Comparison of ENCODE assay signal across 8 mouse cellular contexts in the genomic region with DNA sequence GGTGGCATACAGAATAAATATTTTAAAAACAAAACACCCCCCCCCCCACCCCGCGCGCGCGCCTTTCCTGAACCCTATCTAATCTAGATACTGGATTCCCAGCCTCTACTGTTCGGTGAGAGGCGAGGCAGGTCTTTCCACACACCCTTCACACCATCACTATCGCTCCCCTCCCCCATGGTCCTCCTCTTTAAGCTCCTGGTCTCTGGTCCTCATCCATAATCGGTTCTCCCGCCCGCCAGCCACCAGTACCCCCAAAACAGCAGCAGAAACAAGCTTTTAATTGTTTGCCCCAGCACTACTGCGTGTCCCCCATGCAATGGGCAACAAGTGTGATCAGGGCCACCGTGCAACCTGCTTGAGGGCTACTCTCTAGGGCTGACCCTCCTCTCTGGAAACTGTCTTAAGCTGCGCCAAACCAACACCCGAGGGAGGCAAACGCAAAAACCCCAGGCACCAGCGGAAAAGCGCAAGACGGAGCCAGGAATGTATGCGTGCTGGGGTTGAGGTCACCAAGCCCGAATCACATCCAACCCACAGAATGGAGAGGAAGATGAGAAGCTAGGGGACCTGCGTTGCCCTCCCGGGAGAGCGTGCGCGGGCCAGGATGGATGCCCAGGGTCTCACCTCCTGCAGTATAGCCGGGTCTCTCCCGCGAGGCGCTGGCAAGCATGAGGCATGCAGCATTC. TPM values are rescaled to one million over a fixed set of nuclear protein-coding genes. Genes with fewer than 3 reads are reported as not detected.
DNase-seq lines count a peak whose midpoint lies in the region; ATAC-seq and TF ChIP-seq lines count a peak whose summit lies in the region.
"Had no signal": no experiment of that assay in that cellular context is flagged by ENCODE, and none has a peak within 500 bp of the region (broad histone marks: within the 10 kb centered on the region; RNA-seq: fewer than 3 reads in every experiment).

No protein-coding gene starts in this region.

- no peak for TF ChIP-seq POLR2A in lung, adult 2 months (IDR thresholded peaks at IDR 0.05; ENCODE audit: borderline replicate concordance, extremely low read depth, low read depth, low read length)

- H3K4me3 ChIP-seq in lung, adult 2 months (replicated peaks; ENCODE audit: extremely low read depth, low read depth, low read length): peak overlapping the region; percentile 29
- peak overlapping the region; percentile 75 for H3K4me3 ChIP-seq in forebrain, embryonic 10.5 days
- peak overlapping the region; percentile 63 for H3K4me3 ChIP-seq in hindbrain, postnatal 0 days (ENCODE audit: low read length)
- peak overlapping the region; percentile 53 for H3K4me3 ChIP-seq in lung, postnatal 0 days (ENCODE audit: low read depth, low read length)

- peak overlapping the region; percentile 89 for H3K27ac ChIP-seq in forebrain, embryonic 10.5 days
- no peak overlapping the region for H3K27ac ChIP-seq in hindbrain, postnatal 0 days
- H3K27ac ChIP-seq in lung, postnatal 0 days (ENCODE audit: low read length): no peak overlapping the region
- H3K27ac ChIP-seq: liver, embryonic 14.5 days had no signal

- H3K36me3 ChIP-seq in forebrain, embryonic 10.5 days (replicated peaks): no peaks in the 10 kb centered on the region
- H3K36me3 ChIP-seq in hindbrain, postnatal 0 days (ENCODE audit: insufficient read depth, low read length): no peaks in the 10 kb centered on the region
- H3K36me3 ChIP-seq in lung, postnatal 0 days (ENCODE audit: insufficient read depth, low read length): no peaks in the 10 kb centered on the region

- H3K4me2 ChIP-seq in hindbrain, postnatal 0 days (ENCODE audit: low read depth, low read length): peak overlapping the region; percentile 82
- peak overlapping the region; percentile 86 for H3K4me2 ChIP-seq in lung, postnatal 0 days (replicated peaks; ENCODE audit: low read depth, low read length)

- DNase-seq in lung, adult 2 months: peak; percentile 33
- DNase-seq in lung, postnatal 25 days (ENCODE audit: low spot score): no peak
- DNase-seq in forebrain, embryonic 10.5 days (ENCODE audit: extremely low spot score, low spot score): peak; percentile 42
- peak; percentile 40 for DNase-seq in hindbrain, postnatal 0 days (ENCODE audit: low spot score)
- DNase-seq in lung, postnatal 0 days (ENCODE audit: low spot score): no peak
- DNase-seq in right cerebral cortex, postnatal 4 days: peak; percentile 45

- peaks cover 50% of the 10 kb centered on the region for H3K27me3 ChIP-seq in forebrain, embryonic 10.5 days (ENCODE audit: poor library complexity, severe bottlenecking)
- no peaks in the 10 kb centered on the region for H3K27me3 ChIP-seq in hindbrain, postnatal 0 days (ENCODE audit: insufficient read depth, low read length)
- H3K27me3 ChIP-seq in lung, postnatal 0 days (replicated peaks; ENCODE audit: insufficient read depth, low read length): 0 out of 2 replicates have a peak, but pooled peaks cover 8% of the 10 kb centered on the region

- TF ChIP-seq EP300 in lung, postnatal 0 days (IDR thresholded peaks at IDR 0.05): no peak

- no peaks in the 10 kb centered on the region for H3K4me1 ChIP-seq in lung, adult 2 months (ENCODE audit: control insufficient read depth, insufficient read depth, low read length)
- peaks cover 27% of the 10 kb centered on the region for H3K4me1 ChIP-seq in forebrain, embryonic 10.5 days
- H3K4me1 ChIP-seq in hindbrain, postnatal 0 days (ENCODE audit: insufficient read depth, low read length): peaks cover 11% of the 10 kb centered on the region; the same call in 1 of the 2 replicates
- H3K4me1 ChIP-seq in lung, postnatal 0 days (ENCODE audit: insufficient read depth, low read depth, low read length): no peaks in the 10 kb centered on the region

- no peak for TF ChIP-seq CTCF in lung, adult 2 months (IDR thresholded peaks at IDR 0.05; ENCODE audit: insufficient read depth, low read length)
- TF ChIP-seq CTCF in hindbrain, postnatal 0 days (IDR thresholded peaks at IDR 0.05; ENCODE audit: low read depth): no peak
- TF ChIP-seq CTCF in lung, postnatal 0 days (IDR thresholded peaks at IDR 0.05): no peak

- 6% methylated on average over 30 of the region's 30 CpGs for WGBS in lung, adult 2 months
- WGBS in forebrain, embryonic 10.5 days: 3% methylated on average over 30 of the region's 30 CpGs
- WGBS in hindbrain, postnatal 0 days: 2% methylated on average over 29 of the region's 30 CpGs
- under 1% methylated on average over 27 of the region's 30 CpGs for WGBS in lung, postnatal 0 days

- 0 out of 2 replicates have a peak, but pooled peaks have one; percentile 55 for ATAC-seq in hindbrain, postnatal 0 days
- ATAC-seq in lung, postnatal 0 days: no peak
- ATAC-seq in megakaryocyte-erythroid progenitor cell, adult 5-6 weeks (replicated peaks; ENCODE audit: low FRiP score, low TSS enrichment, poor library complexity, severe bottlenecking): no peak

- peak overlapping the region; percentile 79 for H3K9ac ChIP-seq in hindbrain, postnatal 0 days (replicated peaks; ENCODE audit: low read length)
- no peak overlapping the region for H3K9ac ChIP-seq in lung, postnatal 0 days (replicated peaks; ENCODE audit: low read depth)
- H3K9ac ChIP-seq: liver, embryonic 14.5 days had no signal

- no peaks in the 10 kb centered on the region for H3K9me3 ChIP-seq in forebrain, embryonic 10.5 days
- no peaks in the 10 kb centered on the region for H3K9me3 ChIP-seq in hindbrain, postnatal 0 days (ENCODE audit: low read length)
- H3K9me3 ChIP-seq in lung, postnatal 0 days (ENCODE audit: low read length): no peaks in the 10 kb centered on the region

RNA-seq across cellular contexts. Expression of gene Kcnk2, which starts 59.5 kb away (rescaled TPM):
- polyA plus RNA-seq in lung, adult 2 months (2012; rRNA removed): 15.0 and 19.0 TPM in 2 replicates
- polyA plus RNA-seq in forebrain, embryonic 10.5 days (2016; fragmentation: Nextera tagmentation; extraction: Ambion mirVana): 3.1 and 3.7 TPM in 2 replicates
- total RNA-seq in hindbrain, postnatal 0 days (2014; rRNA removed): 16.2 and 17.1 TPM in 2 replicates
- polyA plus RNA-seq in hindbrain, postnatal 0 days (2015; fragmentation: Nextera tagmentation; extraction: Ambion mirVana): 13.2 and 13.5 TPM in 2 replicates
- 4.6 and 5.3 TPM in 2 replicates for polyA plus RNA-seq in lung, postnatal 0 days (2015; fragmentation: Nextera tagmentation; extraction: Ambion mirVana)
- not detected in 2 replicates for total RNA-seq in megakaryocyte-erythroid progenitor cell, adult 5-6 weeks (2014; fragmentation: Nextera tagmentation)
- not detected in 2 replicates for total RNA-seq in megakaryocyte-erythroid progenitor cell, adult 5-6 weeks (2017)

Comparison
In these comparisons a context has a peak if more than half of its experiments do, and no peak if none do; other contexts are left out.
1. DNase-seq: peak in lung, adult 2 months (single experiment), forebrain, embryonic 10.5 days (single experiment), hindbrain, postnatal 0 days (single experiment) and right cerebral cortex, postnatal 4 days (single experiment); none in lung, postnatal 25 days (single experiment) and lung, postnatal 0 days (single experiment).
2. Peak in every context shown above with its lines, with median percentiles within 50 percentile points of each other: H3K4me3 ChIP-seq.